Mouse (Mus musculus): ENCODE measurements around the gene Cacnb4. TPM values are rescaled to one million over a fixed set of nuclear protein-coding genes. Genes with fewer than 3 reads are reported as not detected.

The Cacnb4 gene
- total and polyA plus RNA-seq, 3 experiments, result 0.16 to 0.61 (median 0.29) TPM

GRCm38 (mm10) chr2:52686601-52687000, 10.0 kb upstream of the Cacnb4 start:
- H3K9ac ChIP-seq (ENCODE audit: low read depth, low read length), result no peak overlapping the region
- H3K27ac ChIP-seq, result no peak overlapping the region
- H3K79me2 ChIP-seq (replicated peaks; ENCODE audit: control insufficient read depth, insufficient read depth, low read length), result no peaks in the 10 kb centered on the region
- intact Hi-C loops (cut with DNase I), result no loop called here
- H3K4me3 ChIP-seq, result no peak overlapping the region
- WGBS, result 66% methylated on average over 6 of the region's 6 CpGs
- DNase-seq, result no peak
- H3K4me1 ChIP-seq (ENCODE audit: control insufficient read depth, insufficient read depth, low read length), result no peaks in the 10 kb centered on the region
- H3K36me3 ChIP-seq (ENCODE audit: control insufficient read depth, insufficient read depth, low read length), result no peaks in the 10 kb centered on the region
- H3K27me3 ChIP-seq (ENCODE audit: control insufficient read depth, insufficient read depth, low read length), result no peaks in the 10 kb centered on the region
- TF ChIP-seq CTCF (IDR thresholded peaks at IDR 0.05) (no peak), POLR2A (IDR thresholded peaks at IDR 0.05; ENCODE audit: insufficient read depth, low read depth, low read length) (no peak), EP300 (IDR thresholded peaks at IDR 0.05; ENCODE audit: insufficient read depth, low read depth, low read length) (no peak)

- Histone ChIP-seq H3K9ac (ENCODE audit: low read depth, low read length) (no peak overlapping the region), H3K4me1 (ENCODE audit: control insufficient read depth, insufficient read depth, low read length) (peaks cover 5% of the 10 kb centered on the region; the same call in 1 of the 2 replicates), H3K4me3 (no peak overlapping the region), H3K27me3 (ENCODE audit: control insufficient read depth, insufficient read depth, low read length) (peaks cover 7% of the 10 kb centered on the region), H3K36me3 (ENCODE audit: control insufficient read depth, insufficient read depth, low read length) (no peaks in the 10 kb centered on the region), H3K79me2 (replicated peaks; ENCODE audit: control insufficient read depth, insufficient read depth, low read length) (no peaks in the 10 kb centered on the region), H3K27ac (no peak overlapping the region)
- intact Hi-C loops (cut with DNase I), result no loop called here
- DNase-seq, result no peak
- WGBS, result 75% methylated on average over 4 of the region's 4 CpGs
- no peak for TF ChIP-seq CTCF (IDR thresholded peaks at IDR 0.05)
- TF ChIP-seq EP300 (IDR thresholded peaks at IDR 0.05; ENCODE audit: insufficient read depth, low read depth, low read length), result no peak
- TF ChIP-seq POLR2A (IDR thresholded peaks at IDR 0.05; ENCODE audit: insufficient read depth, low read depth, low read length), result no peak
Measured at GRCm38 (mm10) chr2:52677589-52677988, 958 bp upstream of the Cacnb4 start.

DNA sequence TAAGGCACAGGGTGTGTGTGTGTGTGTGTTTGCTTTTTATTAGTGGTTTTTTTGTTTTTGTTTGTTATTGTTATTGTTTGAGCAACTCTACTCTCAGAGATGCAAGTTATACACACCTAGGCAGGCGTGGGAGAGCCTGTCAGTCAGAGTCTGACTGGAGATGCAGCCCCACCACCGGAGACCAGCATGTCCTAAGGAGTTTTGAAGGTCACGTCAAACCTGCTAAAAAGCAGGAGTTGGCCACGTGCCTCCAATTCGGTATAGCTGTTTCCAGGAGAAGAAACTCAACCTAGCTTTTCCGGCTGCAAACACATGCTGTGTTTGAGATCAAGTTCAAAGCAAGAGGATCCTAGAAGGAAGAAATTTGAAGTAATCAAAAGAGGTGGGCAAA, 277 bp upstream of the Cacnb4 start:
- Histone ChIP-seq H3K36me3 (ENCODE audit: control insufficient read depth, insufficient read depth, low read length) (no peaks in the 10 kb centered on the region), H3K4me3 (no peak overlapping the region), H3K27me3 (ENCODE audit: control insufficient read depth, insufficient read depth, low read length) (peaks cover 7% of the 10 kb centered on the region), H3K9ac (ENCODE audit: low read depth, low read length) (no peak overlapping the region), H3K79me2 (replicated peaks; ENCODE audit: control insufficient read depth, insufficient read depth, low read length) (no peaks in the 10 kb centered on the region), H3K27ac (no peak overlapping the region), H3K4me1 (ENCODE audit: control insufficient read depth, insufficient read depth, low read length) (peaks cover 5% of the 10 kb centered on the region; the same call in 1 of the 2 replicates)
- no peak for DNase-seq
- intact Hi-C loops (cut with DNase I), result no loop called here
- TF ChIP-seq EP300 (IDR thresholded peaks at IDR 0.05; ENCODE audit: insufficient read depth, low read depth, low read length) (no peak), CTCF (IDR thresholded peaks at IDR 0.05) (no peak), POLR2A (IDR thresholded peaks at IDR 0.05; ENCODE audit: insufficient read depth, low read depth, low read length) (no peak)
- WGBS, result 30% methylated on average over 6 of the region's 6 CpGs

GRCm38 (mm10) chr2:52675278-52675987, 1.2 kb downstream of the Cacnb4 start:
- intact Hi-C loops (cut with DNase I), result no loop called here
- Histone ChIP-seq H3K27ac (no peak overlapping the region), H3K36me3 (ENCODE audit: control insufficient read depth, insufficient read depth, low read length) (no peaks in the 10 kb centered on the region), H3K27me3 (ENCODE audit: control insufficient read depth, insufficient read depth, low read length) (peaks cover 7% of the 10 kb centered on the region), H3K4me1 (ENCODE audit: control insufficient read depth, insufficient read depth, low read length) (peaks cover 5% of the 10 kb centered on the region; the same call in 1 of the 2 replicates), H3K9ac (ENCODE audit: low read depth, low read length) (peak overlapping the region; percentile 75; the same call in 1 of the 2 replicates), H3K79me2 (replicated peaks; ENCODE audit: control insufficient read depth, insufficient read depth, low read length) (no peaks in the 10 kb centered on the region), H3K4me3 (peak overlapping the region; percentile 57)
- WGBS, result 2% methylated on average over 41 of the region's 42 CpGs
- peak; percentile 8 to 27 for DNase-seq
- no peak for TF ChIP-seq EP300 (IDR thresholded peaks at IDR 0.05; ENCODE audit: insufficient read depth, low read depth, low read length)
- TF ChIP-seq POLR2A (IDR thresholded peaks at IDR 0.05; ENCODE audit: insufficient read depth, low read depth, low read length), result no peak
- TF ChIP-seq CTCF (IDR thresholded peaks at IDR 0.05), result no peak

DNA sequence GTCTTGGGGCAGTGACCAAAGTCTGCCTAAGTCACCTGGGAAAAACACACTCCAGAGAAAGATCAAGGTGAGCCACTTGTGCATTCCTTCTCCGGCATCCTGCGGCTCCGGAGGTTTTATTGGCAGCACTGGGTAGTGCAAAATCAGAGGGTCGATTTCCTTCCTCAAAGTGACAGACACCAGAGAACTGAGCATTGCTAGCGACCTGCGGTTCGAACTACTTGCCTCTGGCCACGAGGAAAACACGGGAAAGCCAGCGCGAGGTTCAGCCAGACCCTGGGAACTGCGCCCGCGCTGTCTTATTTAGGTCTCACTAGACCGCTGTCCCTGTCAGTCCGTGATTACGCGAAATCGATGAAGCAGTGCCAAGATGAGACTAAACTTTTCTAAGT, 1.7 kb downstream of the Cacnb4 start:
- Histone ChIP-seq H3K9ac (ENCODE audit: low read depth, low read length) (no peak overlapping the region; the same call in 1 of the 2 replicates), H3K27me3 (ENCODE audit: control insufficient read depth, insufficient read depth, low read length) (peaks cover 7% of the 10 kb centered on the region), H3K27ac (no peak overlapping the region), H3K4me3 (peak overlapping the region; percentile 57; the same call in 1 of the 2 replicates), H3K4me1 (ENCODE audit: control insufficient read depth, insufficient read depth, low read length) (peaks cover 5% of the 10 kb centered on the region; the same call in 1 of the 2 replicates), H3K36me3 (ENCODE audit: control insufficient read depth, insufficient read depth, low read length) (no peaks in the 10 kb centered on the region), H3K79me2 (replicated peaks; ENCODE audit: control insufficient read depth, insufficient read depth, low read length) (no peaks in the 10 kb centered on the region)
- intact Hi-C loops (cut with DNase I), result no loop called here
- peak; percentile 25 to 26 for DNase-seq
- TF ChIP-seq EP300 (IDR thresholded peaks at IDR 0.05; ENCODE audit: insufficient read depth, low read depth, low read length) (no peak), CTCF (IDR thresholded peaks at IDR 0.05) (no peak), POLR2A (IDR thresholded peaks at IDR 0.05; ENCODE audit: insufficient read depth, low read depth, low read length) (no peak)
- 2% methylated on average over 19 of the region's 19 CpGs for WGBS

DNA sequence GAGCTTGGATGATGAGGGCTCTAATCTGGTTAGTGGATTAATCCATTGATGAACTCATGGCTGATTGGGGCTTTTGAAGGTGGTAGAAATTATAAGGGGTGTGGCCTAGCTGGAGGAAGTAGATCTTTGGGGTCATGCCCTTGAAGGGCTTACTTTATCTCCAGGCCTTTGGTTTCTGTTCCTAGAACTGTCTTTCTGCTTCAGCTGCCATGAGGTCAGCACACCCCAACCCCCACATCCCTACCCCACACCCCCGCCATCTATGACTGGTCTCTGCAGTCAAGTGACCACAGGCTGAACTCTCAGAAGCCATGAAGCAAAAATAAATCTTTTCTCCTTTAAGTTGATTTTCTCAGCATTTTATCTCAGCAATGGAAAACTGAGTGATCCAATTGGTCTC, 3.5 kb downstream of the Cacnb4 start:
- TF ChIP-seq POLR2A (IDR thresholded peaks at IDR 0.05; ENCODE audit: insufficient read depth, low read depth, low read length), result no peak
- 87% methylated on average over 1 of the region's 1 CpGs for WGBS
- Histone ChIP-seq H3K4me3 (no peak overlapping the region), H3K36me3 (ENCODE audit: control insufficient read depth, insufficient read depth, low read length) (no peaks in the 10 kb centered on the region), H3K27ac (no peak overlapping the region), H3K79me2 (replicated peaks; ENCODE audit: control insufficient read depth, insufficient read depth, low read length) (no peaks in the 10 kb centered on the region), H3K4me1 (ENCODE audit: control insufficient read depth, insufficient read depth, low read length) (peaks cover 5% of the 10 kb centered on the region; the same call in 1 of the 2 replicates), H3K27me3 (ENCODE audit: control insufficient read depth, insufficient read depth, low read length) (peaks cover 7% of the 10 kb centered on the region), H3K9ac (ENCODE audit: low read depth, low read length) (no peak overlapping the region)
- intact Hi-C loops (cut with DNase I), result no loop called here
- no peak for DNase-seq

All from heart, adult 2 months (tissue).